Mouse (Mus musculus): Measurements from ENCODE around the gene Bsn.
"Not testable (repeated sequence)": the region's sequence is repeated elsewhere in the genome, so short reads cannot be mapped to it uniquely, and the experiment has no call there.

DNA sequence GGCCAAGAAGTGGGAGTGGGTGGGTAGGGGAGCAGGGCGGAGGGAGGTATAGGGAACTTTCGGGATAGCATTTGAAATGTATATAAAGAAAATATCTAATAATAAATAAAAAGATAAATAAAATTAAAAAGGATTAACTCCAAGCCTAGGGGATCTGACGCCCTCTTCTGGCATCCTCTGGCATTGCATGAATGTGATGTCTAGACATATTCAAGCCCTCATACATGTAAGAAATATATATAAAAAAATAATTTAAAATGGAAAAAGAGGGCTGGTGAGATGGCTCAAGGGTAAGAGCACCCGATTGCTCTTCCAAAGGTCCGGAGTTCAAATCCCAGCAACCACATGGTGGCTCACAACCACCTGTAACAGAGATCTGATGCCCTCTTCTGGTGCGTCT, 6.0 kb upstream of the Bsn start:
- peak; percentile 42 for TF ChIP-seq CTCF (IDR thresholded peaks at IDR 0.05; ENCODE audit: low read depth)
- TF ChIP-seq EP300 (IDR thresholded peaks at IDR 0.05; ENCODE audit: low read depth) = not testable (repeated sequence)

Data from liver, postnatal 0 days (tissue).